Mouse (Mus musculus) adrenal gland, adult 18-20 months (tissue): Measurements from ENCODE around the gene Cyba. TPM values are rescaled to one million over a fixed set of nuclear protein-coding genes. Genes with fewer than 3 reads are reported as not detected.

Experiments used
- DNase-seq, 2 experiments: peaks; one replicate each; pipeline ENCODE4 v3.0.0; 2021 to 2022; ENCODE audit warnings: low spot score in 2 of 2
- total RNA-seq, 2 experiments: library from RNA; stranded (reverse); gene quantifications; 1 replicate in 1 of 2; 2 replicates in 1 of 2; pipeline ENCODE4 v1.2.3; 2021

The Cyba gene
- total RNA-seq, 2 experiments from 2014 or later: 29.0 to 53.7 TPM

GRCm38 (mm10) chr8:122426145-122426544 lies 6.6 kb downstream of the Cyba start:
- no peak for DNase-seq

- DNase-seq: peak in 1 of 2 experiments; percentile 21
Observed at GRCm38 (mm10) chr8:122423659-122424058, 9.1 kb downstream of the Cyba start.

GRCm38 (mm10) chr8:122423217-122423616 lies 9.5 kb downstream of the Cyba start:
- DNase-seq: peak in 1 of 2 experiments; percentile 15

GRCm38 (mm10) chr8:122421376-122422070 lies 11.2 kb downstream of the Cyba start, which contains the start of gene Il17c:
Gene Il17c, plus strand, starts transcription at chr8:122422020.
- no peak for DNase-seq

GRCm38 (mm10) chr8:122419881-122420555 lies 12.7 kb downstream of the Cyba start:
- no peak for DNase-seq

- no peak for DNase-seq
Observed at GRCm38 (mm10) chr8:122415554-122415953, 17.2 kb downstream of the Cyba start.

GRCm38 (mm10) chr8:122414311-122414710 lies 18.4 kb downstream of the Cyba start:
- DNase-seq: no peak

GRCm38 (mm10) chr8:122407678-122408077 lies 25.1 kb downstream of the Cyba start:
- DNase-seq: no peak

GRCm38 (mm10) chr8:122405146-122405805 lies 27.5 kb downstream of the Cyba start:
- DNase-seq: no peak

- no peak for DNase-seq
Observed at GRCm38 (mm10) chr8:122398186-122398585, 34.5 kb downstream of the Cyba start.

GRCm38 (mm10) chr8:122395291-122395690 lies 37.4 kb downstream of the Cyba start:
- DNase-seq: no peak

GRCm38 (mm10) chr8:122393717-122394116 lies 39.0 kb downstream of the Cyba start:
- no peak for DNase-seq

GRCm38 (mm10) chr8:122390758-122391157 lies 42.0 kb downstream of the Cyba start:
- DNase-seq: no peak

- DNase-seq: no peak
Observed at GRCm38 (mm10) chr8:122389357-122389756, 43.4 kb downstream of the Cyba start.

GRCm38 (mm10) chr8:122383039-122383438 lies 49.7 kb downstream of the Cyba start:
- DNase-seq: no peak

- peak; percentile 99 to 100 for DNase-seq
Observed at GRCm38 (mm10) chr8:122376365-122377231, 56.1 kb downstream of the Cyba start, which contains the start of gene Zc3h18. Gene Zc3h18, plus strand, starts transcription at chr8:122376609.

- no peak for DNase-seq
Observed at GRCm38 (mm10) chr8:122375751-122376364, 56.9 kb downstream of the Cyba start.

- DNase-seq: no peak
Observed at GRCm38 (mm10) chr8:122375320-122375719, 57.4 kb downstream of the Cyba start.
